Mouse (Mus musculus) kidney, adult 8-10 months (tissue): ENCODE measurements around the gene Fgfr2.

ENCODE experiments used
- DNase-seq, 2 experiments: peaks; one replicate each; pipeline ENCODE4 v3.0.0; 2022

Fgfr2 gene

DNA sequence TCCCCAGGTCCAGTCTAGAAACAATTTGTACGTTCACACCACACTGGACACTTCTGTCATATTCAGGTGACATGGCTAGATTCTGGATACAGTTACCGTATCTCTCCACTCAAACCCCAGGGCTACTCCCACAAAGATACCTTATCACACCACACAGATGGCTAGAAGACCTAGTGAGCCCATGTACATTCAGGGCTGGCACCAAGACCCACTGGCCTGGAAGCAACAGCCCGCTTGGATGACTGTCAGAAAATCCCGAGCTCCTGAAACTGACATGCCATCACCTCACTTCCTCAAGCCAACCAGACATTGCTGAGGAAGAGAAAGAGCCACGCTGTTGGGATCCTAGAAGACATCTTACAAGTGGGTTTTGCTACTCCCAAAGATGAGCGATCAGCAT lies 384.3 kb downstream of the Fgfr2 start:
- DNase-seq, result no peak

DNA sequence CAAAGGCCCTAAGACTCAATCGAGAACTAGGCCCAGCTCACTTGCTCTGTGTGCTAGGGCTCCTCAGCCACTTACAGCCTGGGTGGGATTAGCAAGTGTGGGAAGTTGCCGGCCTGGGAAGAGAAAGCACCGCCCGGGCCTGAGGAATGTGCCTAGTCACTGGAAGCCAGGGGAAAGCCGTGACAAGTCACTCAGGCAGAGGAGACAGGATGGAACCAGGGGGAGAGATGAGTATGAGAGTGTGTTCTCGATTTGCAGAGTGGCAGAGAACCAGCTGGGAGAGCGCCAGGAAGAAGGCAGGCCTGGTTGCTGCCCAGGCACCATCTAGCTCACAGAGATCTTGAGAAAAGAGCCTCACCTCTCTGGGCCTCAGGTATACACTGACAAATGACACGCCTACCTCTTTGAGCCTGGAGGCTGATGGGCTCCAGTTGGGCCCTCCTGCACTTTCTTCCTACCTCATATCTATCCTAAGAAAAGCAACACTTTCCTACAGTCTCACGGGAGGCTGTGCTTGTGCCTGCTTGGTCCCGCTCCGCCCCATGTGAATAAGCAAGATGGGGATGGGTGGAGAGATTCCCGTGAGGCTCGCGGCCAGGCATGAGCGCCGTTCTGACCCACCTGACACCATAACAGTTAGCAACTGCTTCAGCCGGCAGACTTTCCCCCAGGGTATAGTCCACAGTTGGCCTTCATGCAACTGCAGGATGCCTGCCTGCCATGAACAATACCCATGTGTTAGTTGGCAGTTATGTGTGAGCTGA lies 386.9 kb downstream of the Fgfr2 start:
- DNase-seq, result peak; percentile 76 to 79

DNA sequence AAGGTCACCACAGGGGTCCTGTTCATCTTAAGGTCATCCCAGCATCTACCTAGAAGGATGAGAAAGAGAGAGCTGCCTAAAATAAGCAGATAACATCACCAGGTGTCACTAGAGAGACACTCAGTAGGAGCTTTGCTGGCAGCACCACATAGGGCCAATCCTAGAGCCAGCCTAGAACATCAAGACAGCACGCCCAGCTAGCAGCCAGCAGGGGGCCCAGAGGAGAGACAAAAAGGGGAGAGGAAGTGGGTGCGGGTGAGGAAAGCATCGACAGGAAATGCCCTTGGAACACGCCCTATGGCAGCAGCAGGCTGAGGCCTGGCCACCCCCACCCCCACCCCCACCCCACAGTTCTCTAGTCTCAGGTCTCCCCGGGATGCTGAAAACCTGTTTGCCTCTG lies 388.0 kb downstream of the Fgfr2 start:
- peak; percentile 47 to 51 for DNase-seq

DNA sequence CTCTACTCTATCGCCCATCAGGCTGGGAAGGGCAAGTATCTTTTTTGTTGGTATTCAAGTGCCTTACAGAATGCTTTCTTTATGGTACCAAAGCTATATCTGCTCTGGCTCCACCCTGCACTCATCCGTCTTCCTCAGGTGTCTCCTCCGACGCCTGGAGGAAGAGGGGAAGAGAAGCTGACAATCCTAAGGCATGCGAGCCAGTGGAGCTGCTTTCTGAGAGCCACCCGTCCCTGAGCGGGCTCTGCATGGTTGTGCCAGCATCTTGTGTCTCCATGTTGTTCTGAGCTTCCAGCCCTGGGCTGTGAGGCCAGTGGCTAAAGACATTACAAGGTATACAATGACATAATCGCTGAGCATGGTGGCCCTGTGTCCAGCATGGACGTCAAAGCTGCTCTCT lies 388.9 kb downstream of the Fgfr2 start:
- DNase-seq, result no peak

DNA sequence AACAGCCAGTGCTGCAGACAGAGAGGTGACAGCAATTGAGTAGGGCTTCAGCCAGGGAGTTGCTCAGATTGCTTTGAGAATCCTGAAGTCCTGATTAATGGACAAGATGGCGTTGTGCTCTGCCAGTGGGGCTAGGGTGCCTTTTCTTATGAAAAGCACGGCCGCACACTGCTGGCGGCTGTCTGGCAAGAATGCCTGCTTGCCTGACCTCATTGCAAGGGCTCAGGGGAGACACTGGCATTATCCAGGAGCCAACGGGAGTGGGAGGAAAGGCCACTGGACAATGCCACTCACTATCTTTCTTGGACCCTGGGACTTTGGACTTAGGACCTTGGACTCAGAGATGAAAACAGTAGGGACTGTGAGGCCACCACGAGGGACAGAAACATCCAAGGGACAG lies 389.6 kb downstream of the Fgfr2 start:
- DNase-seq, result peak; percentile 52 to 59

DNA sequence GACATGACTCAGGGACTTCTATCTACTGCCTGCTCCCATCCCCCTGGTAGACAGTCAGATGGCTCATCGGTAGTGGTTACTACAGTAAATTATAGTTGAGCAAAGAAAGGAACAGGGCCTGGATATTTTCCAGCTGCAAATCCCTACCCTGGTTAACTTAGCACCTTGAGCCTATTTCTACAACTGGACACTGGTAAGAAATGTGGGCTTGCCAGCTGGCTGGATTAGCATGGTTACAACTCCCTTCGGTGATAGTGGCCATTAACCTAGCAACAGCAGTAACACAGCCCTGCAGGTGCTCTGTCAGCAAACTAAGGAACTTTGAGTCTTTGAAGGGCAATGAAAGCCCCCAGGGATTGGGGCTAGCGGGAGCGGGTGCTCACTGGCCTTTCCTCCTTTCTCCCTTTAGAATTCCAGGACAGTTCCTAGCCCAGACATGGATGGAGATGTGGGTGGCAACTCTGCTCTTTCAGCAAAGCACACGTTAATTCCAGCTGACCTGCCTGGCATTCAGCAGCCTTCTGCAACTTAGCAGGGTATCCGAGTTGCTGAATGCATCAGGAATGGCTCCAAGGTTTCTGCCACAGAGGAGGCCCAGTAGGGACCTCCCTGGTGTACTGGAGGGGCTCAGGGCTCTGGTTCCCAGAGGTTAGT lies 390.9 kb downstream of the Fgfr2 start:
- no peak for DNase-seq

DNA sequence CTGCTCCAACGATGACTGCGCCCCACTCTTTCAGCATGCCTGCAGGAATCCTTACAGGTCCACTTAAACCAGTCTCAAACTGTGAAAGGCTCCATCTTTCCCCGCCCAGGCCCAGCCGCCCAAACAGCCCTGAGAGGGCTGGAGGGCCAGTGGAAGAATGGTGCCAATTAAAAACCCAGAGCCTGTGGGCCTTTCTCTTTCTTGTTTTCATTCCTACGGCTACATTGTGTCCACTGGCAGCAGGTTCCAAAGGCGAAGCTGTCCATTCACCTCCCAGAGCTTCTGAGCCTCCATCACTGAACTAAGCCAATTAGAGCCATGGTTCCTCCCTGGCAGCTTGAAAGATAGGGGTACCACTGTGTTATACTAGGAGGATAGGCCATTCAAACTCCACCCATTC lies 391.6 kb downstream of the Fgfr2 start:
- DNase-seq, result no peak

DNA sequence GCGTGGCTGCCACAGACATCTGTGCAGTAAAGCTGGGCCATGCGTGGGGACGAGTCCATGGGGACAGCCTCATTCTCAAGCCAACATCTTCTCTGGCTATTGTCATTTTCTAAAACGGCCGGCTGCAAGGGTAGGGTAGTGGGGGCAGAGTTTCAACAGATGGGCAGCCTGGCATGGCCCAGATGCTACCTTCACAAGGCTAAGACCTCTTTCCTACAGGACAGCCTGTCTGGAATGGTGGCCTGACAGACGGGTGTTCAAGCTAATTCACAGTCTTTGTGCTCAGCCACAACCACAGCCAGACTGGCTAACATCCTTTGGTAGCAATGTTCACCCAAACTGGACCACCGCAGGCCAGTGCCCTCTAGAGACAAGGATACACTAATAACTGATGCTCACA lies 392.6 kb downstream of the Fgfr2 start:
- DNase-seq, result no peak

DNA sequence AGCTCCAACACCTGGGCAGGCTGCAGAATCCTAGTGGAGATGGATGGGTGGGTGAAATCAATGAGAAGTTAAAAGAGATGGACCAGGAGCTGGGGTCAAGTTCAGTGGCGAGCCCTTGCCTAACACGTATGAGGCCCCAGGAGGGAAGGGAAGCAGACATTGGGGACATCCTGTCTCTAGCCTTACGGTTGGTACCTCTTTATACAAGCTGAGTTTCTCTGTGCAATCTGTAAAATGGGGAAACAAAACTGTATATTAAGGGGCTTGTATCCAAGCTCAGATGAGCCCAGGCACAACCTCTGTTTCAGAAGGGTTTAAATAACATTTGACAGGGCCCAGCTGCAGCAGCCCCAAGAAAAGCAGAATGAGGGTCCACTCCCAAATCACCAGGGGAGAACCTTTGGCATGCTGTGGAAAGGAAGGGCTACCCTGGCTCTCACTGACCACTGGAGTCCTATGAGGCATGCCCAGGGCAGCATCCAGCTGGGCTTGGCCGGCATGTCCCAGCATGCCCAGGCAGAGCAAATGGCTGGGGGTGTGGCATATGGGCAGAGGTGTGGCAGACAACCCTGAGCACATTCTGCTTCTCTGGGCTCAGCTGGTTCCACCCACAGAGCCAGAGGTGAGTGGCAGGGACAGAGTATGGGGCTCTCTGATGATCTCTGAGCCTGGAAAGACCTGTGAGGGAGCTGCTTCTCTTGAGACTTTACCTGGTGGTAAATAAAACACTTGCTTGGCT lies 393.9 kb downstream of the Fgfr2 start:
- peak; percentile 65 to 71 for DNase-seq

DNA sequence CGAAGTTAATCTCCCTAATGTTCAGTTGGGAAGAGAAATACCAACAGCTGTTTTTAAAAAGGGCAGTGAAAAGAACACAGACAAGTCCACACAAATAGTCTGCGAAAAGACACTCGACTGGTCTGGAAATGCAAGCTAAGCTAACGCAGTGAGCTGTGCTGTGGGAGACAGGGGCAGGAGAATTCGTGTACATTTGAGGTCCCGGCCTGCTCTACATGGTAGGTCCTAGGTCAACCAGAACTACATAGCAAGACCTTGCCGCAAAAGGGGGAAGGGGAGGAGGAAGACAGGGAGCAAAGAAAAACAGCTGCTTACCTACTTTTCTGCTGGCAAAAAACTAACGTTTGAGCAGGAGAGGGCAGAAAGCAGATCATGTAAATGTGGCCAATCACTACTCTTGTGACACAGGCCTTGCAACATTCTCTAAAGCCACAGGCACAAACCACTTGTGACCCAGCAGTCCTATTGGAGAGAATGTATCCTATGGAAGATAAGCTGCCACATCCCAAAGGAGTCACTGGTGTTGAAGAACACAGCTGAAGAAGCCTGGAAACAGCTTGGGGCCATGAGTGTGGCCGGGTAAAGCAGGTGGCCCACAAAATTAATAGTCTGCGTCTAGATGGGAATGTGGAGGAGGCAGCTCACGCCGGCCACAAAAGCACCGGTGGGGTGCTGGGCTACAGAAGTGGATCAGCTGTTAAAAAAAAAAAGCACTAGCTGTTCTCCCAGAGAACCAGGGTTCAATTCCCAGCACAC lies 396.9 kb downstream of the Fgfr2 start:
- no peak for DNase-seq

DNA sequence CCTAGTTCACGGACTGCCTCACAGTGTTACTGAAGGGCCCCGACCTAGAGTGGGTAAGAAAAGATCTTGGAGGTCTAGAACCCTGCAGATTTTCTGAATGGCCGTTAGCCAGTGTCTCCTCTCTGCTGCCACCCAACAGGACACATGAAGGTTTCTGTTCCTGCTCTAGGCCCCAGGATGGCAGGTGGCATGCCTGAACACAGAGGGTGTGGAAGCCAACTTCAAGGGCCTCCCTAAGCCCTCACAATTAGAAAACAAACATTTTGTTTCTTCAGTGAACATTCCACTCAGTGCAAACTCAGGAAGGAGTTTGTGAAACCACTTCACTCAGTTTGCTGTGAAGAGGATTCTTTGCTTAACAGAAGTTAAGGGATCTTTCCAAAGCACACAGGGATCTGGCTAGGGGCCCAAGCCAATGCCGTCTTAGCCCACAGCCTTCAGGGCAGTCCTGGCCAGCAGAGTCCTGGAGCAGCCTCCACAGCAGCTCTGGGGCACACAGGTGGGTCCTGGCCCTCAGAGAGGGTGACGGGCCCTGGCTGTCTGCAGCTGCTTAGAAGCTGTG lies 398.6 kb downstream of the Fgfr2 start:
- DNase-seq, result peak in 1 of 2 experiments; percentile 58

DNA sequence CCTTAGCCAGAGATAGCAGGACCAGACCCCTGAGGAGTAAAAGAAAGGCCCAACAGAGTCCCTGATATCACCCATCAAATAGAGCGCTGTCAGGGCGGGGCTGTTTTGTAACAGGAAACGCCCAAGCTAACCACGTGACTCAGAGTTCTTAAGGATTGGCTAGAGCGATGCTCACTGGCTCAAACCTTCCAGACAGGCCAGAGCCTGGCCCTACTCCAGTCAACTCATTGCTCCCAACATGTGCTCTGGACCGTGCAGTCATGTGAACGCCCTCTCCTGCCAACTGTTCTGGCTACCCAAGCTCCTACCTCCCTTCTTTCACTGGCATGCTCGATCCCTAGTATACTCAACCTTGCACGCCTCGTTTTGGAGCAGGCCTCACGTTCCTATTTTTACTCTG lies 399.2 kb downstream of the Fgfr2 start:
- DNase-seq, result peak; percentile 97 to 98

DNA sequence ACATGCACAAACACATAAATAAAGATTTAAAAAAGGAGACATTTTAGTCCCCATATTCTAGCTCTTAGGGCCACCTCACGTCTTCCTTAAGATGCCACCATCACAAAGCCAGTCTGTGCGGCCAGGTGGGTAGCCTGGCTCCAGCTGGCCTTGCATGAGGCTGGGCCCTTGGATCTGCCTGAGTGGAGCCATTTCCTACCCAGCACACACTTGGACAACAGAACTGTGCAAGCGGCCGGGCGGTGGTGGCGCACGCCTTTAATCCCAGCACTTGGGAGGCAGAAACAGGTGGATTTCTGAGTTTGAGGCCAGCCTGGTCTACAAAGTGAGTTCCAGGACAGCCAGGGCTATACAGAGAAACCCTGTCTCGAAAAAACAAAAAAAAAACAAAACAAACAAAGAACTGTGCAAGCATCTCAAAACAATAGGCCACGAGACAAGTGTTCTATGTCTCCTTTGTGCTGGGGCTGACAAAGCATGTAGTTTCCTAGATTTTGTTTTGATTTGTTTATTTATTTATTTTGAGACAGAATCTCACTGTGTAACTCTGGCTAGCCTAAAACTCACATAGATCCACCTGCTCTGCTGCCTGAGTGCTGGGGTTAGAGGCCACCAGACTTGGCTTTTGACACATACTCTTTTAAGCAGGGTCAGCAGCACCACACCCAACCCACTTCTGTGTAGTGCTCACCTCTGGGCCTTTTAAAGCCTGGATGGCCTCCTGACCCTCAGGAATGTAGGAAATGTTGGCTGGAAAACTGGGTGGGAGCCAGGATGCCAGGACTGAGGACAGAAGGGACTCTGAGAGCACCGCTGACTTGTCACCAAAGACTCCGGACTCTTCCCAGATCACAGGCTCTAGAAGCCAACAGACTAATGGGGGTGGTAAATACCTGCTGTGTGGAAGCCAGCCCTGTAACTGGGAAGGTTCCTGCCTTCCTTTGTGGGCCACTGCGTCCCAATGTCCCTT lies 400.5 kb downstream of the Fgfr2 start:
- peak; percentile 67 to 70 for DNase-seq

DNA sequence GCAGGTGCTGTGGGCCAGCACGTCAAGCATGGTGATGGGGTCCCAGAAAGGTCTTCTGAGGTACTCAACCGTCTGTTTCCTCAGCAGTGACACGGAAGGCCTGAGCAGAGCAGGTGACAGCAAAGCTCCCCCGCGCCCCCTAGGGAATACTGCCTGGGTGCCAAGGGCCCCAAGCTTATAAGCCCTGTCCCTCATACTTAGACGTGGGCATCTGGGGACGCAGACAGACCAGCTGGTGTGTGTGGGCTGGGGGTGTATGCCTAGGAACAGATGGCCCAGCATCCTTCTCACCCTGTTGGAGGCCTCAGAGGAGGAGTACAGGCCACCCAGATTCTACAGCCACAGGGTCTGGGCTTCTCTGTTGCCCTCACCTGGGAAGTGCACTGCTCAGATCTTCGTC lies 402.6 kb downstream of the Fgfr2 start:
- no peak for DNase-seq

DNA sequence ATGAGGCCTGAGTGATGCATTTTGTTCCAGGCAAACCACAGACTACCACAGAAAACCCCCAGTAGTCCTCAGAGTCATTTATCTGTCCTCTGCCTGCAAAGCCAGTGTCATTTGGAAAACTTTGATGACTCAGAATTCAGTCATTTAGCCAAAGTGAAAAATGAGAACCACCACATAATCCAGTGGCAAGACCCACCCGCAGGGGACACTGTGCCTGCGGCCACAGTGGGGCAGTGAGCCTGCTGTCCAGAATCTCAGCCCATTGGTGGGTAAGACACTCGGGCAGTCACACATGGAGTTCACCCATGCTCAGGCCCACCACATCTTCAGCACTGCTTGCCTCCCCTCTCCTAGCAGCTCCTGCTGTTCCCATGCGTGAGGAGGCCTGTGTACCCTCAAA lies 403.6 kb downstream of the Fgfr2 start:
- DNase-seq, result no peak

DNA sequence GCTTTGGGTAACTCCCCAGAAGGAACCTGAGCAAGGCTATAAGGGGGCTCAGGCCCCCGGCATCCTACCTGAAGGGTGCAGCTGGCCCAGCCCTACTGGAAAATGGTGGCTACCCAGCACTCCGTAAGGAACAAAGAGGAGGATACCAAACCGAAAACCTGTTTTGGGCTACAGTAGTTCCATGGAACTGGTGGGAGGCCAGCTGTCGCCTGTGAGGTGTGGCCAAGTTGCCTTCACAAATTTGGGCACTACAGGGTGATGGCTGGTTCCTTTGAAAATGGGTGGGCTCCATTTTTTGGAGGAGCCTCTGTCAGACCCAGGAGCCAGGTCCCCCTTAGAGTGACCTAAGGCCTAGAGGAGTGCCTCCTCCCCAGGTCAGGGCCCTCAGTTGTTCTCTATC lies 407.9 kb downstream of the Fgfr2 start:
- no peak for DNase-seq

DNA sequence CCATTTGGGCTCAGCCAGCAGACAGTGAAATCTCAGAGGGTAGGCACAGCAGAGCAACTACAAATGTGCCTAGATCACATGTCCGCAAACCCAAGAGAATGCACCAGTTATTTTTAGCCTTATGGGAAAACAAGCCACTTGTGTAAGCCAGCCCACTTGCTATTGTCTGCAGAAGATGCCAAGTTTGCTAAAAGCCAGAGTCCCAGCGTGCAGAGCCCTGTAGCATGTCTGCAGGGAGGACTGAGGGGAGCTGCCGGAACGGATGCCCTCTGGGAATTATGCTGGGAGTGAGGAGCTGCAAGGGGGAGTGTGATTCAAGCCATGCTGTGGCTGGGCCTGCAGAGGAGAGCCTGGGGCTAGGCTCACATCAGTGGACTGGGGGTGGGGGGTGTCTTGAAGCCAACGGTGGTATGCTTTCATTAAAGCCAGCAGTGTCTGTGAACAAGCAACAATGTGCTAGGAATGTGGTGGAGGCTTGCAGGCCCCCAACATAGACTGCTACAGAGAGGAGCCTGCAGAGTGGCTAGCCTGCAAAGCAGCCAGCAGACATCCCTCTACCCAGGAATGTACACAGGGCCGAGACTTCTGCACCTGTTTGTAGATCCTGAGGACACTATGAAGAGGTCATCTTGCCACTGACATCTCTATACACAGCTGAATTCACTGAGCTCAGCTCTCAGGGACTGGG lies 408.8 kb downstream of the Fgfr2 start:
- DNase-seq, result peak in 1 of 2 experiments; percentile 75

DNA sequence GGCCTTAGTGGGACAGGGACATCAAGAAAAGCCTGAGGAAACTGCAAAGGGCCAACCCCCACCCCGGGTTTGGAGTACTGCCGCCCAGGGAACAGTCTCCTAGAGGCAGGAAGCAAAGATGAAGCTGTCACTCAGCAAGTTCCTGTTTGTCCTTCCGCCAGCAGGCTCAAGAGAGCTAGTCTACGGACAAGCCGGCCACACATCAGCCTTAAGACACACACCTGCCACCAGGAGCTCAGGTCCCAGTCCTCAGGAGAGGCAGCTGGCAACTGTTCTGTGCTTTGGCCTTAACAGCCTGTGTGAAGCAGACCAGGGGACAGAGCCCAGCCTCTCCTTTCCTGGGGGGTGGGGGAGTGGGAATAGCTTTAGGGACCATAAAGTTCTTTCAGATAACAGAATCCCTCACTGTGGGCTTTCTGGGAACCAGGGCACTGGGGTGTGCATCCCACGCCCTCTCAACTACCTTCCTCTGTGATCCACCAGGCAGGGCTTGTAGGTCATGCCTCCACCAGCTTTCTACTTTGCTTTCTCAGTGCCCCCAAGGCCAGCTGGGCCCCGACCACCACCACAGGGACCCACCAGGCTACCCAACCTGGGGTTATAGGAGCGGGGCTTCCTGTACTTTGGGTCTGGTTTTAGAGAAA lies 409.5 kb downstream of the Fgfr2 start:
- DNase-seq, result peak; percentile 59 to 66

DNA sequence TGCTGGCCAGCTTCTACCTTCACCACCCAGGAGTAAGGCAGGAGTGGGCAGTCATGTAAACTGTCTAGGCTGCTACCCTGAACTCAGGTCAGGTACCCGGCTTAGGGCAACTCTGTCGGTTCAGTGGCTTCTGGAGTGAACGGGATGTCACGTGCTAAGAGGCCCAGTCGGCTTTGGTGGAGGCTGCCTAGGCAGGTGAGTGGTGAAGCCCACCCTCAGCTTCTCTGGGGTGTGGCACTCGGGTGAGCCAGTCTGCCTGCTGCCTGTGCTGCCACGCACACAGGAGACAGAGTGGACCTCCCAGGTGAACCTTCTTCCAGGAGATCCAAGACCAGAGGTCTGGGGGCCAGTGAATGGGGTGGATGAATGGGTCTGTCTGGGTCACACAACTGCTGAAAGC lies 410.2 kb downstream of the Fgfr2 start:
- DNase-seq, result no peak

DNA sequence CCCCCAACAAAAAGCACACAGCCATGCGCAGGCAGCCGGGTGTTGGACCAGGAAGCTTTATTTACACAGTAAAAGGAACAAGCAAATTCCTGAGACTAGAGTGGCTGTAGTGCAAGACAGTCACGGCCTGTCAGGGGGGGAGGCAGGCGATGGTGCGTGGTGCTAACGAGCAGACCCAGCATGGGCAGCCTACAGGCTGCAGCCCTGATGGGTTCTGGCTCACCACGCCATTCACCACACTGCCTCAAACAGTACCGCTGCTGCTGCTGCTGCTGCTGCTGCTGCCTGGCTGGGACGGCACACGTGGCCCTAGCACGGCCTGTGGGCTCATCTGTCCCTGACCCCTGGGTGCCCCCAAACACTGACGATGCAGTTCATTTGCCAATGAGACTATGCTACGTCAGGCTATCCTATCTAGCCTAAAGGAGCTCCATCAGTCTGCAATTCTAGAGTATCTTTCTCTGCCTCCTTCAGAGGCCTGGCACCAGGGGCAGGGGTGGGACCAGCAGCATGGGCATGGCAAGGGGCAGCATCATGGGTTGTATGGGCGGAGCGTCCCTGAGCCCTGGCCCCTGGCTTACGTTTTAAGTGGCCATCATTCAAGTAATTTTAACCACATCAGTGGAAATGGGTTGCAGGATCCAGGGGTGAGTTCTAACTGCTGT lies 411.0 kb downstream of the Fgfr2 start:
- DNase-seq, result no peak
